Mouse (Mus musculus) right cerebral cortex, postnatal 25 days (tissue): ENCODE measurements around the gene Ptger3.

Experiments
- DNase-seq: peaks from one replicate; pipeline ENCODE4 v3.0.0; 2022

The Ptger3 gene

GRCm38 (mm10) chr3:157566725-157567565, at the start of gene Ptger3:
Ptger3 (plus strand) TSS chr3:157566892.
- DNase-seq = peak; percentile 57

DNA sequence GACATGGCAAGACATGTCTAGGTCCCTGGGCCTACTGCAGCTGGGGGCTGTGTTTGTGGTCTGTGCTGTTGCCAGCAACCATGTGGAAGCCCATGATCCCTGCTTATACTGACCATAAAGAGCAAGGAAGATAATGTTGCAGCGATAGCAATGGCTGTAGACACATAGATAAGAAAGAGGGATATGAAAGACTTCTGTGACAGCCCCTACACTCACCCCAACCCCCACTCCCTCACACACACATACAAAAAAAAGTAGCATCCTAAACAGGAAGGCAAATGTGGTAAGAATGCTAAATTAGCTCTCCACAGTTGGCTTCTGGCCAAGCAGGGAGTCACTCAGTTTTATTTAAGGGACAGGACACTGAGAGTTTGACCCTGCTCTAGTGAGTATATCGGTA, 48.7 kb upstream of the Ptger3 start:
- no peak for DNase-seq

- DNase-seq = peak; percentile 56
These were observed 46.3 kb upstream of the Ptger3 start for GRCm38 (mm10) chr3:157520433-157520832.

DNA sequence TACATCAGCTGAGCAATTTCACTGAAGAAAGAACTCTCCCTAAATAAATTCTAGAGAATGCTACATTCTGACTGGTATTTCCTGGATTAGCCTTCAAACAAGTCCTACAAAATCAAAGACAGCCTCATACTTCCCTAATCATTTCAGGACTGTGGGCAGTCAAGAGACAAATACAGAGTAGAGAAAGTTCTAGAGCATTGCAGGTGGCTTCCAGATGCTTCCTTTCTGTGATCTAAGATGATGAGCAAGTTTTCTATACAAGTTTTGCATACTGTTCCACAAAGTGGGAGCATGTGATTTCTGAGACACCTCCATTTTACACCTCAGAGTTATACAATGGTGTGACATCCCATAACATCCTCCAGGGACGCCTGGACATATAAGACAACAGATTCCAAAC, 42.9 kb upstream of the Ptger3 start:
- no peak for DNase-seq

DNA sequence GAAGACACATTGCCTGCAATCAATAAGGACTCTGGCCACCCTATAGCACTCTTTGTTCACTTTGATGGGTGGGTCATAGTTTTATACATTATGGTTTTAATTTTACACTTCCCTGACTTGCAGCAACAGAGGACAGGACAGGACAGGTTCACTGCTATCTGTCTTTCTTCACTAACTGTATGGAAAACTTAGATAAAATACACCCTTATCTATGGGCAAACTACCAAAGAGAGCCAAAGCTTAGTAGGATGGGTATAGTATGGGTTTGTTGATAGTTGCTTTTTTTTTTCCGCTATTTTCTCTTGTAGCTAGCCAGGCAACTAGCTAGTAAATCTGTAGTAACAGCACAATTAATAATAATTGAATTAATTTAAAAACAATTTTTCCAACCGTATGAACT, 35.1 kb upstream of the Ptger3 start:
- no peak for DNase-seq

DNA sequence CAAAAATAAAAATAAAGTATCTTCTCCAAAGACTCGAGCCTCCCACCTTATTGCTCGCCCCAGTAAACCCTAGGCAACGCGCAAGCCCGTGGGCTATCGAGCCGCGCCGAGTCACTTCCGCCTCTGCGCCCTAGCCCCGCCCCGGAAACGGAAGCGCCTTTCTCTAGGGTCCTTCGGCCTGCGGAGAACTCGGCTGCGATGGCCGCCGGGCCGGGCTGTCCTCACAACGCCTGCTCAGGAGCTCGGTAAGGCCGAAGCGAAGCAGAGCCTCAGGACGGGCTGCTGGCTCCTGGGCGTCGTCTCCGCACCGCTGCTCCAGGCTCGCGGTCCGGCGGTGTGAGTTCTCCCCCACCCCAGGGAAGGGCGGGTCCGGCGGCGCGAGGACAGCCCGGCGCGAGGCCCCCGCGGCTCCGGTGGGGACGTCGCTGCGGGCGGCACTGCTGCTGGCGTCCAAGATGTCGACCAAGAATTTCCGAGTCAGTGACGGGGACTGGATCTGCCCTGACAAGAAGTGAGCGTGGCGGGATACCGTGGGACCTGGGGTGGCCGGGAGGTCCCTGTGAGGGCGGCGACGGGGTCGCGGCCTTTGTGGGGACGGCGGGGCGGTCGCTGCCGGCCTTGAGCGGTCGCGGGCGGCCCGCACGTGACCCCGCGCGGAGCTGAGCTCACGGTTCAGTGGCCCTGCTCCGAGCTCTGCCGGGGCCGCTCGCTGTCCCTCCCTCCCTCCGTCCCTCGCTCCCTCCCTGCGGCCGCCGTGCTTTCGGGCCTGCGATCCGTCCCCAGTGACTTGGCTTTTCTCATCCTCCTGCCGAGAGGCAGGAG, 32.5 kb upstream of the Ptger3 start, which contains the start of gene Zranb2:
Zranb2 (plus strand) TSS at position 197 of the 822 bp plus-strand sequence.
- peak; percentile 94 for DNase-seq

DNA sequence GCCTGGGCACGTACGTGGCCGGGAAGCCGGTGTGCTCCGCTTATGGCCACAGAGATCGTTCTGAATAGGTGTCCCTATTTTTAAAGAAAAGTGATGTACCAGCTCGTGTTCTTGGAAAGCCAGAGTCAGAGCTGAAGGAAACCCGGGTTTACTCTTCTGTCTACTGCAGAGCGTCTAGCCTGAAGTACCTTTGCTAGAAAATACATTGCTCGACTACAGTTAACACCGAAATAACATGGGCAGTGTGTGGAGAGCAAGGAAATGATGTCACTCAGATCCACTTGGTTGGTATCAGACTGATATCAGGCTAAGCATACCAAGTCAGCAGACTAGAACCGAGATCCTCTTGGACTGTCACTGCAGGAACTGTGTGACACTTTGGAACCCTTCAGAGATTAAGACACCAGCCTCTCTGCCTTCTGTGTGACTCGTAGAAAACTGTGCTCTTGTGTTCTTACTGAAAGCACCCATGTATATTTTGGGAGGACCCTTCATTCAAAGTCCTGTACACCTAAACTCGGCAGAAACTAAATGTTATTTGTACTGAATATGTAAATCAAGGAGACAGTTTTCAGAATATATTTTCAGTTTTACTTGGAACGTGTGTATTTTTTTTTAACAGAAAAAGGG, 31.8 kb upstream of the Ptger3 start:
- DNase-seq = no peak

GRCm38 (mm10) chr3:157549323-157549722, 17.4 kb upstream of the Ptger3 start:
- no peak for DNase-seq

- no peak for DNase-seq
These were observed 16.7 kb upstream of the Ptger3 start for GRCm38 (mm10) chr3:157549758-157550600.

DNA sequence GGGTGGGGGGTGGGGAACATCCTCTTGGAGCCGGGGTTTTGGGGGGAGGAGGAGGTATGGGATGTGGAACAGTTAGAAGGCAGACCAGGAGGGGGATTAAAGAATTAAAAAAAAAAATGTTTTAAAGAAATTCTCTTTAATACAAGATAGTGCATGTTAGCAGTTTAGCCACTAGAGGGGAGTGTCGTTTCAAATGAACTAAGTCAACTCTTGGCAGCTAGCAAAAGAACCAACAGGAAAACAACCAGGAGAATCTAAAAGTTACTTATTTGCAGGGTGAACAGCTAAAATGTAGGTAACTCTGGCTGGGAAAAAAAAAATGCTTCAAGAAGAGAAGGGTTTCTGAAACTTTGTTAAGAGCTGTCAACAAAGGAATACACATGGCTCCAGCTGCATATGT, 1.5 kb upstream of the Ptger3 start:
- DNase-seq = no peak

DNA sequence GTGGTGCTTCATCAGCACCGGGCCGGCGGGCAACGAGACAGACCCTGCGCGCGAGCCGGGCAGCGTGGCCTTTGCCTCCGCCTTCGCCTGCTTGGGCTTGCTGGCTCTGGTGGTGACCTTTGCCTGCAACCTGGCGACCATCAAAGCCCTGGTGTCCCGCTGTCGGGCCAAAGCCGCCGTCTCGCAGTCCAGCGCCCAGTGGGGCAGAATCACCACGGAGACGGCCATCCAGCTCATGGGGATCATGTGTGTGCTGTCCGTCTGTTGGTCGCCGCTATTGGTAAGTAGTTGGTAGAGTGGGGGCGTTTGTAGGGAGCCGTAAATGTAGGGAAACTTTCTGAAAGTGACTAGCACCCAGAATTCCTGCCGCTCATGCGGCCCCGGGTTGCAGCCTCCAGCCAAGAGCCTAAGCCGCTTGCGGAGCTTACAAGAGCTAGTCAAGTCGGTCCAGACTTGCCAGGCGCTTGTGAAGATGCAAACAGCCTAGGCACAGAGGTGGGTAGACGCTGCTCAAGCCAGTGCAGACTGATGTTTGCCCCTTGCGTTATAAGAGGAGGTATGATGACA, 957 bp downstream of the Ptger3 start:
- DNase-seq = no peak

GRCm38 (mm10) chr3:157572011-157572410, 5.3 kb downstream of the Ptger3 start:
- no peak for DNase-seq

GRCm38 (mm10) chr3:157575441-157576342, 9.0 kb downstream of the Ptger3 start:
- DNase-seq = no peak

DNA sequence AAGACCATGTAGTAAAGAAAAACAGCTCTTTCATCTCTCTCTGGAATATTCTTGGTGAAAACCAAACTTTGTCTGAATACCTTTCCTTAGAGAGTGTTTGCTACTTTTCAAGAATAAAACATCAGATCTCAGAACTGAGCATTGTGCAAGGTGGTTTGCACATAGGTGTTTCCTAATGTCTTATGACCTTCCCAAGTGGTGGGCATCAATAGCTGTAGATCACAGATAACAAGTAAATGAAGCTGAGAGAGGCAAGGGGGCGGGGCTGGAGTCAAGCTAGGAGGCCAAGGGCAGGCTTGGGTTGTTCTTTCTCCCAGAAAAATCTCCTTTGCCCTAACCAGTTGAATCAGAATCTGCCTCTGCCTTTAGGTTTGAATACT, 9.6 kb downstream of the Ptger3 start:
- no peak for DNase-seq

- DNase-seq = no peak
These were observed 10.2 kb downstream of the Ptger3 start for GRCm38 (mm10) chr3:157576862-157577261.

DNA sequence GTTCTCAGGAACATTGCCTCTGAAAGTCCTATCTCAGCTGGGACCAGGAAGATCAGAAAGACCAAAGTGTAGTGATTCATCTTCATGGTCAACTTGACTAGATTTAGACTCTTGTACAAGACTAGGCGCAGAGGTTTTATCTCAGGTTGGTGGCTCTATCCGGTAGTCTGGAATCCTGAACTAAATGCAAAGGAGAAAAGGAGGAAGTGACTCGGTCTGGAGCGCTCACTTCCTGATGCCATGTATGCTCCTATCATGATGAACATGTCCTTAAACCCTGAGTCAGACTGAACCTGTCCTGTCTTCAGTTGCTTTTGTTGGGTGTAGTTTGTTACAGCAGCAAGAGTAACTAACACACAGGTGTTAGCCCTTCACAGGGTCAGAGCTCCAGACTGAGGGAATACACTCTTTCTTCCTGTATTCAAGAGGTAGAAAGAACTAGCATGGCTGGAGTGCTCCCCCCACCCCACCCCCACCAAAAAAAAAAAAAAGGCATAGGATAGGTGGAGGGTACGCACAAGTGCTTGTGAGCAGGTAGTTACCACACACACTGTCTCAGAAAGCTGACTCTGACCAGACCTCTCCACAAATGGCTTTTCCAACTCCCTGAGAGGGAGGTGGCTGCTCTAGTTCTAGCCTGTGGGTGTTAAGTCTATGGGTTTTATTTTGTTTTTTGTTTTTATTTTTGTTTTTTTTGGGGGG, 11.9 kb downstream of the Ptger3 start:
- DNase-seq = no peak

DNA sequence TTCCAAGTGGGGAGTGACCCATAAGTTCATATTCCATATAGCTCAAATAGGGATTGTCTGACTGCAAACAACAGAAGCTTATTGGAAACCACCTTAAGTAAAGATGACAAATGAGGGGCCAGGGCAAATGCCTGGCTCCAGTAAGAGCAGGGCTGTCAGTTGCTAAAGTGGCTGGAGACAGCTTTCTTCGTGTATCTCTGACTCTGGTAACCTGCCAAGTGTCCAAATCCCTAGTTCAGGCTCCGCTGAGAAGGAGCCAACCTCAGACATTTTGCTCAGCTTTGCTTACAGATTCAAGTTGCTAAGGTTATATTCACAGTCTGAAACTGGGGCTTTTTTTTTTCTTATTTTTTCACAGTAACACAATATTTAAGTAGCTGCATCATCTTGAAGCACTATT, 12.7 kb downstream of the Ptger3 start:
- no peak for DNase-seq

GRCm38 (mm10) chr3:157580299-157580698, 13.6 kb downstream of the Ptger3 start:
- DNase-seq = no peak

GRCm38 (mm10) chr3:157581755-157582154, 15.1 kb downstream of the Ptger3 start:
- no peak for DNase-seq

DNA sequence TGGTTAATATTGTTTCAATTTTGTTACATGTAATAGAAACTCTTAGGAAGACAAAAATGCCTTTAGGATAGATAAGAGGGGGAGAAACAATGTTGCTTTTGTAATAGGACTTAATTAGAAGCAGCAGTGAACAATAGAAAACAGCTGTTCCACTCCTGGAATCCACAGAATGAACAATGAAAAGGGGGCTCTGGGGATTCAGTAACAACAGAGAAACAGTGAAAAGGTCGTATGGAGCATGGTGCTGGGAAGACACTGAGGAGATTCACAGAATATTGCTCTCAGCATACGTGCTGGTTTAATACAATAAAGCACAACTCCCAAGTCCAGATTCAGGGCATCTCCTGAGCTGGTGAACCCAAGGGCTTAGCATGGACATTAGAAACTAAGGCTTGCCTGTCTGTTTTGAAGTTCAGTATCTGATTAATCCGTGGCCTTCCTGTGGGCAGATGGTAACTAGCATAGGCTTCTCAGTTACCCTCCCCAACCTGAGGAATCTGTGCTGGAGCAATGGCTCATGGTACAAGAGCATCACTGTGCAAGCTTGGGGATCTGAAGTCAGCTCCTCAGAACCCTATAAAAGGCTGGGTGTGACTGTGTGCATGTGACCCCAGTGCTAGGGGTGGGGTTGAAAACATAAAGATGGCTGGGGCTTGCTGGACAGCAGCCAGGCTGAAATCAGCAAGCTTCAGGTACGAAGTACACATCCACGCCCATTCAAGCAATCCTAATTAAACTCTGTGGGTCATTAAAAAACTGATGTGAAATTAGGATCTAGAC, 16.1 kb downstream of the Ptger3 start:
- DNase-seq = no peak
